Mouse (Mus musculus) adrenal gland, adult 10 weeks (tissue): ENCODE data around the gene Tmod4. TPM values are rescaled to one million over a fixed set of nuclear protein-coding genes. Genes with fewer than 3 reads are reported as not detected.

Source experiments
- polyA plus RNA-seq: library from polyadenylated mRNA; stranded (reverse); fragments of 350-450 nt; fragmentation: Illumina TruSeq; extraction: RNeasy Lipid Tissue Mini Kit (QIAGEN cat#74804); gene quantifications from one replicate; pipeline ENCODE4 v1.2.3, GENCODE M21; 2014; ENCODE audit warnings: low read depth, low replicate concordance

The Tmod4 gene
- polyA plus RNA-seq, result 5.0 TPM

DNA sequence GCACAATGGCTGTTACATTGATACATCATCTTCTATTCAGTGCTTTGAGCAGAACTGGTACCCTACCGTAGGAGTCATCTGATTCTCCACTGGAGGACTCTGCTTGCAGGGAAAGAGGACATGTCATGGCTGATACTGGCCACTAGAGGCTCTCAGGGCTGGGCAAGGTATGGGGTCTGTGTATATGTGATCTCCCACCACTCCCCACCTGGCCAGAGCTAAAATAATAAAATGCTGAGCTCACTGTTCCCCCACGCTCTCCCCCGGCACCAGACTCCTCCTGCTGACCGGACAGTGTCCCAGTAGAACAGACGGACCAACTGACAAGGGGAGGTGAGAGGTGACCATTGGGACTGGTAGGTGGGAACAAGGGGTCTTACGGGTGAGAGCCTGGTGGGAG is at the start of gene Tmod4:
Gene Tmod4 (plus strand): TSS at position 231 of the 400 bp plus-strand sequence.

DNA sequence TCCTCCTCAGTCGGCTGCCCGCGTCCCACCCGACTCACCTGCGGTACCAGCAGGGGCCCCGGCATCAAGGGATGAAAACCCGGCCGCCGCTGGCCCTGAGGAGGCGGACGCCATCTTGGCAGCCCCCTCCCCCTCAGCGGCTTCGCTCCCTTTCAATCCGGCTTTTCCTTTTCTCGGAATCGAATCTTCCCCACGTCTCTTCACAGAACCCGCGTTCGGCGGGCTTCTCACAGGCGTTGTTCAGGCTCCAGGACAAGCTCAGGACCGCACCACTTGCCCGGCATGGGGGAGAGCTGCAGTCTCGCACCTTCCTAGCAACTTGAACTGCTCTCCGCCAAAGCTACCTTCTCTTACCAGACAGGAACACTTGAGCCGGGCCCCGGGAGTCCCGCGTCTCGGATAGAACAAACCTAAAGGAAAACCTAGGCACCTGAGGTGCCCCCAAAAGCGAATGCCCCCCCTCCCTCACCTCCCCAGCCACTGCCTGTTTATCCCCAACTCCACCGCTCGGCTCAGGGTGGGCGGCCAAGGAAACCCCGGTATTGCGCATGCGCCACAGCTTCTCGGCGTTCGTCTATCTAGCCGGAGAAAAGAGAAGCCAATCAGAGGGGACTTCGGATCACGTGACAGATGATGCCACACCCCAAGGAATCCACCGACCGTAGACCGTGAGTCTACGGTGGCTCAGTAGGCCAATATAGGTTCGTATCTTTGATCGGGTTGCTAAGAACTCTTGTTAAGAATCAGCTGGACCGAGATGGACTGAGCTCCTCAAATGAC is 17.7 kb upstream of the Tmod4 start, which contains the start of gene Pip5k1a:
Gene Pip5k1a (minus strand): TSS at position 593 of the 780 bp plus-strand sequence.

DNA sequence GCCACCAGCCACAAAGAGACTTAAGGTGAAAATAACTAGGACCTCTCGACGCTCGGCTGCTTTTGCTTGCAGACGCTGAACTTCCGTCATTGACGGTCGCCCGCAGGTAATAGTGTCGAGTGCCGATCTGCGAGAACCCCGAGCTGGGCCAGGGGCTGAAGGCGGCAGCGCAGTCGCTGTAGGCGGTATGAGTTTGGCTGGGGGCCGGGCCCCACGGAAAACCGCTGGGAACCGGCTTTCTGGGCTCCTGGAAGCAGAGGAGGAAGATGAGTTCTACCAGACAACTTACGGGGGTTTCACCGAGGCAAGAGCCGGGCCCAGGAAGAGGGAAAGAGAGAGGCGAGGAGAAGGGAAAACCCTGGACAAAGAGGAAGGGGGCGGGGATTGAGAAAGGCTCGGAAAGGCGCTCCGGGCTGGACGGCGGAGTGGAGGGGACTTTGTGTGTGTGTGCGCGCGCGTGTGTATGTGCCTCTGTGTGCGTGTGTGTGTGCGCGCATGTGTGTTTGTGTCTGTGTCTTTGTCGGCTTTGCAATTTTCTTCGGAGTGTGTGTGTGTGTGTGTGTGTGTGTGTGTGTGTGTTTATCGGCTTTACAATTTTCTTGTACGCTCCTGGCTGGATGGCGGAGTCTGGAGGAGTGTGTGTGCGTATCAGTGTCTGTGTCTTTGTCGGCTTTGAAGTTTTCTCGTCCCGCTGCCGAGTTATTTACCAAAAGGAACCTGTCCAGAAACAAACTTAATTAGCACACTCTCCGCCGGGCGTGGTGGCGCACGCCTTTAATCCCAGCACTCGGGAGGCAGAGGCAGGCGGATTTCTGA is 13.2 kb upstream of the Tmod4 start, which contains the start of gene Vps72:
Gene Vps72 (plus strand): TSS at position 112 of the 816 bp plus-strand sequence.

GRCm38 (mm10) chr3:95133680-95134101 is 9.4 kb downstream of the Tmod4 start, which contains the start of the genes Scnm1 and Lysmd1:
Scnm1 (minus strand) TSS chr3:95134011.
Lysmd1 (plus strand) TSS chr3:95134088.

GRCm38 (mm10) chr3:95141952-95142616 is 17.8 kb downstream of the Tmod4 start, which contains the start of gene Tnfaip8l2:
Tnfaip8l2 (minus strand) TSS chr3:95142360.

GRCm38 (mm10) chr3:95159987-95160963 is 36.0 kb downstream of the Tmod4 start, which contains the start of gene Sema6c:
Sema6c (plus strand) TSS chr3:95160457.

Other genes starting within 250 kb of the Tmod4 start
- gene Psmb4, start 237.5 kb upstream of the Tmod4 start, polyA plus RNA-seq, result 53.7 TPM
- 3.7 TPM for gene Selenbp1, start 191.4 kb upstream of the Tmod4 start, polyA plus RNA-seq
- gene Rfx5, start 170.4 kb upstream of the Tmod4 start, polyA plus RNA-seq, result 26.5 TPM
- 14.2 TPM for gene Pi4kb, start 149.7 kb upstream of the Tmod4 start, polyA plus RNA-seq
- 7.3 TPM for gene Zfp687, start 109.0 kb upstream of the Tmod4 start, polyA plus RNA-seq
- 15.6 TPM for gene Psmd4, start 81.9 kb upstream of the Tmod4 start, polyA plus RNA-seq
- gene Pip5k1a, start 17.5 kb upstream of the Tmod4 start, polyA plus RNA-seq, result 30.4 TPM
- 10.4 TPM for gene Vps72, start 13.5 kb upstream of the Tmod4 start, polyA plus RNA-seq
- gene Scnm1, start 9.5 kb downstream of the Tmod4 start, polyA plus RNA-seq, result 16.7 TPM
- gene Lysmd1, start 9.6 kb downstream of the Tmod4 start, polyA plus RNA-seq, result 2.9 TPM
- gene Tnfaip8l2, start 17.9 kb downstream of the Tmod4 start, polyA plus RNA-seq, result not detected
- not detected for gene Sema6c, start 36.0 kb downstream of the Tmod4 start, polyA plus RNA-seq
- gene Gabpb2, start 93.4 kb downstream of the Tmod4 start, polyA plus RNA-seq, result 28.5 TPM
- 32.4 TPM for gene Cdc42se1, start 104.3 kb downstream of the Tmod4 start, polyA plus RNA-seq
- gene Mllt11, start 107.7 kb downstream of the Tmod4 start, polyA plus RNA-seq, result 29.9 TPM
- gene Gm128, start 117.1 kb downstream of the Tmod4 start, polyA plus RNA-seq, result not detected
- gene Bnipl, start 126.7 kb downstream of the Tmod4 start, polyA plus RNA-seq, result not detected
- gene Mindy1, start 156.9 kb downstream of the Tmod4 start, polyA plus RNA-seq, result 221 TPM
- gene Prune1, start 157.6 kb downstream of the Tmod4 start, polyA plus RNA-seq, result 13.7 TPM
- gene Anxa9, start 182.7 kb downstream of the Tmod4 start, polyA plus RNA-seq, result 1.2 TPM
- gene Cers2, start 190.3 kb downstream of the Tmod4 start, polyA plus RNA-seq, result 221 TPM
- gene Setdb1, start 232.7 kb downstream of the Tmod4 start, polyA plus RNA-seq, result 15.8 TPM